Mouse (Mus musculus): ENCODE results near the gene Per2. TPM values are rescaled to one million over a fixed set of nuclear protein-coding genes. Genes with fewer than 3 reads are reported as not detected.

Gene Per2
- total and polyA plus RNA-seq, 3 experiments = 2.7 to 5.8 (median 4.7) TPM

DNA sequence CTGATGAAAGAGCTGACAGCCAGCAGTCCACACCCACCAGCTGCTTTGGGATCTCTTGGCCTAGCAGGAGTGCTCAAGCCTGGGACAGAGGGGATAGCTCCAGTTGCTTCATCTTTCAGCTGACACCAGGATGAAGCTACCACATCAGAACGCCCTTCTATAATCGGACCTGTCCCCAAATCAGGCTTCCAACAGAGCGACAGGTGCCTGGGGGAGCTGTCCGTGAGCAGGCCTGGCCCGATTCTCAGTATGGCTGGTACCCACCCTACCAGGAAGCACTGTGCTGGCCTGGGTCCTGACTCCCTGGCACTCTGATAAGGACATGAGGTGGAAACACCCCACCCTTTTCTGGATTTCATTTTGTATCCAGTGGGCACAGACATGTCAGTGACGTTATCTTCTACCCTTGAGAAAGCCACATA is 85.7 kb downstream of the Per2 start:
- in situ Hi-C loops (cut with MboI; ENCODE audit: low pct_ligation_motif_present, low pct_unique_long_range_greater_than_20kb, low sequenced_read_pairs) = no loop called here

DNA sequence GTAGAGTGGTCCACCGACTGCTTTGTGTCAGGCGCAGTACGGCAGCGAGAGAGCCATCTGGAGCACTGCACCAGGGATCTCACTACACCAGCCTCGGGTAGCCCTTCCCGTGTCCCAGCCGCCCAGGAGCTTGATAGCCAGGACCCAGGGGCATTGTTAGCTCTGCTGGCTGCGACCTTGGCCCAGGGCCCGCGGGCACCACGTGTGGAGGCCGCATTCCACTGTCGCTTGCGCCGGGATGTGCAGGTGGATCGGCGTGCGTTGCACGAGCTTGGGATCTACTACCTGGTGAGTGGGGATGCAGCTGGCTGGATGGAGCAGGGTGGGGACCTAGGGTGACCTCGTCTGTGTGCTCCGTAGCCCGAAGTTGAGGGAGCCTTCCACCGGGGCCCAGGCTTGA is 89.1 kb downstream of the Per2 start:
- H3K36me3 ChIP-seq (replicated peaks in 1 of 2; ENCODE audit: control insufficient read depth in 1 of 2, insufficient read depth in 1 of 2, low read length in 1 of 2) = peaks cover 53 to 70% of the 10 kb centered on the region in 2 experiments
- DNase-seq (ENCODE audit: extremely low read depth) = no peak
- in situ Hi-C loops (cut with MboI; ENCODE audit: low pct_ligation_motif_present, low pct_unique_long_range_greater_than_20kb, low sequenced_read_pairs) (no loop called here), dilution Hi-C loops (cut with MboI; ENCODE audit: extremely low pct_ligation_motif_present, extremely low pct_unique_long_range_greater_than_20kb, low sequenced_read_pairs) (no loop called here)
- peaks cover 5 to 8% of the 10 kb centered on the region in 2 experiments; a peak in 3 of 4 replicates for H3K4me1 ChIP-seq (ENCODE audit: control insufficient read depth in 1 of 2, insufficient read depth in 2 of 2)
- no peak overlapping the region for H3K9ac ChIP-seq (ENCODE audit: insufficient read depth, low read depth)
- no peak overlapping the region for H3K4me3 ChIP-seq (replicated peaks in 1 of 3; ENCODE audit: low read depth in 2 of 3, low read length in 2 of 3, poor library complexity in 1 of 3)
- H3K27me3 ChIP-seq (replicated peaks) = no peaks in the 10 kb centered on the region
- no peaks in the 10 kb centered on the region for H3K9me3 ChIP-seq (replicated peaks; ENCODE audit: low read length)
- no peak overlapping the region for H3K27ac ChIP-seq (ENCODE audit: insufficient read depth, low read depth)
- H3K4me2 ChIP-seq (ENCODE audit: insufficient read depth, low read depth, poor library complexity, severe bottlenecking) = no peak overlapping the region
- no peaks in the 10 kb centered on the region for H3K79me2 ChIP-seq (replicated peaks; ENCODE audit: control insufficient read depth, extremely low read depth, insufficient read depth, poor library complexity, severe bottlenecking)
- TF ChIP-seq RAD21 (IDR thresholded peaks at IDR 0.05; ENCODE audit: low read depth, low read length) (no peak), NELFE (IDR thresholded peaks at IDR 0.05; ENCODE audit: low read depth, low read length) (no peak), ZNF384 (IDR thresholded peaks at IDR 0.05; ENCODE audit: low read depth, low read length) (no peak), CHD1 (IDR thresholded peaks at IDR 0.05; ENCODE audit: low read depth, low read length) (no peak), ZMIZ1 (IDR thresholded peaks at IDR 0.05; ENCODE audit: low read depth, low read length) (no peak), ZKSCAN1 (IDR thresholded peaks at IDR 0.05; ENCODE audit: borderline replicate concordance, low read depth, low read length) (no peak), GABPA (IDR thresholded peaks at IDR 0.05; ENCODE audit: insufficient replicate concordance, low read depth, low read length) (no peak), TBP (conservative IDR thresholded peaks at IDR 0.05; ENCODE audit: low read depth, low read length) (no peak), USF1 (IDR thresholded peaks at IDR 0.05; ENCODE audit: low read depth, low read length) (no peak), ELF1 (IDR thresholded peaks at IDR 0.05; ENCODE audit: low read depth, low read length) (no peak), ETS1 (conservative IDR thresholded peaks at IDR 0.05; ENCODE audit: low read depth, low read length) (no peak), E2F4 (IDR thresholded peaks at IDR 0.05; ENCODE audit: insufficient replicate concordance, low read depth, low read length) (no peak), MAFK (IDR thresholded peaks at IDR 0.05; ENCODE audit: insufficient replicate concordance, low read length) (no peak), BHLHE40 (IDR thresholded peaks at IDR 0.05; ENCODE audit: low read depth, low read length) (no peak), MAX (IDR thresholded peaks at IDR 0.05; ENCODE audit: low read length) (no peak), KAT2A (IDR thresholded peaks at IDR 0.05; ENCODE audit: insufficient replicate concordance, low read length) (no peak)

More for the DNA sequence above, 85.7 kb downstream of the Per2 start:
- dilution Hi-C loops (cut with MboI; ENCODE audit: extremely low pct_ligation_motif_present, extremely low pct_unique_long_range_greater_than_20kb, low sequenced_read_pairs) = no loop called here
- no peaks in the 10 kb centered on the region for H3K27me3 ChIP-seq (replicated peaks)
- H3K79me2 ChIP-seq (replicated peaks; ENCODE audit: control insufficient read depth, extremely low read depth, insufficient read depth, poor library complexity, severe bottlenecking) = no peaks in the 10 kb centered on the region
- no peak overlapping the region for H3K4me2 ChIP-seq (ENCODE audit: insufficient read depth, low read depth, poor library complexity, severe bottlenecking)
- H3K4me3 ChIP-seq (replicated peaks in 1 of 3; ENCODE audit: low read depth in 2 of 3, low read length in 2 of 3, poor library complexity in 1 of 3) = no peak overlapping the region
- no peaks in the 10 kb centered on the region for H3K4me1 ChIP-seq (ENCODE audit: control insufficient read depth in 1 of 2, insufficient read depth in 2 of 2)
- no peaks in the 10 kb centered on the region for H3K9me3 ChIP-seq (replicated peaks; ENCODE audit: low read length)
- TF ChIP-seq ZKSCAN1 (IDR thresholded peaks at IDR 0.05; ENCODE audit: borderline replicate concordance, low read depth, low read length) (no peak), ZMIZ1 (IDR thresholded peaks at IDR 0.05; ENCODE audit: low read depth, low read length) (no peak), MXI1 (IDR thresholded peaks at IDR 0.05; ENCODE audit: low read depth, low read length) (no peak), SIN3A (IDR thresholded peaks at IDR 0.05; ENCODE audit: low read length) (no peak), PAX5 (IDR thresholded peaks at IDR 0.05; ENCODE audit: low read length) (no peak), TCF12 (IDR thresholded peaks at IDR 0.05; ENCODE audit: low read depth, low read length) (no peak), USF2 (conservative IDR thresholded peaks at IDR 0.05; ENCODE audit: low read depth, low read length) (no peak), CHD2 (IDR thresholded peaks at IDR 0.05; ENCODE audit: low read length) (no peak), MAFK (IDR thresholded peaks at IDR 0.05; ENCODE audit: insufficient replicate concordance, low read length) (no peak), ETS1 (conservative IDR thresholded peaks at IDR 0.05; ENCODE audit: low read depth, low read length) (no peak), E2F4 (IDR thresholded peaks at IDR 0.05; ENCODE audit: insufficient replicate concordance, low read depth, low read length) (no peak), JUND (conservative IDR thresholded peaks at IDR 0.05; ENCODE audit: low read depth, low read length) (no peak), MEF2A (IDR thresholded peaks at IDR 0.05; ENCODE audit: borderline replicate concordance, low read depth, low read length) (no peak), POLR2AphosphoS2 (IDR thresholded peaks at IDR 0.05; ENCODE audit: low read depth, low read length) (no peak), MAX (IDR thresholded peaks at IDR 0.05; ENCODE audit: low read length) (no peak)
- DNase-seq (ENCODE audit: extremely low read depth) = no peak
- peaks cover 85 to 100% of the 10 kb centered on the region in 2 experiments for H3K36me3 ChIP-seq (replicated peaks in 1 of 2; ENCODE audit: control insufficient read depth in 1 of 2, insufficient read depth in 1 of 2, low read length in 1 of 2)
- H3K9ac ChIP-seq (ENCODE audit: insufficient read depth, low read depth) = no peak overlapping the region
- H3K27ac ChIP-seq (ENCODE audit: insufficient read depth, low read depth) = no peak overlapping the region
